Mouse (Mus musculus) kidney, adult 2 months (tissue): ENCODE results near the gene Cog2.

ENCODE experiments used
- CTCF ChIP-seq: fragments of 200-500 bp; conservative IDR thresholded peaks from 2 replicates; pipeline ENCODE4 v1.5.1; 2011; ENCODE audit warnings: low read depth, mild to moderate bottlenecking, control low read depth, low read length, moderate library complexity, mixed read lengths; ENCODE audit not compliant: insufficient read depth, insufficient read length
- POLR2A ChIP-seq: fragments of 200-500 bp; IDR thresholded peaks from one replicate; pipeline ENCODE4 v1.6.1; 2011; ENCODE audit warnings: low read depth, low read length, control low read depth

DNA sequence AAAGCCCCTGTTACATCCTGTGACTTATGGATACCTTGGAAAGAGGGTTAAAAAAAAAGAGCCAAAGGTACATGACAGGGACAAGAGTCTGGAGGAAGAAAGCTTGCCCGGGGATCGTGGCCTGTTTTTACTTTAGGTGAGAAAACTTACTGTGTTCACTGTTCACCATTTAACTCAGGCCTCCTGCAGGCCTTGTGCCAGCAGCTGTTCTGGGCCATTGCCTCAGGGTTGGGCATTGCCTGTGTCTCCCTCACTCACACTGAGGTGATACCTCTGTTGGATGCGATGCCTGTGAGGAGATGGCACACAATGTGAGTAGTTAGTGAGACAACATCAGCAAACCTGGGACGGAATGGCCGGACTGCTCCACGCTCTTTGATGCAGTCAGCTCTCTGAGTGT is 1.4 kb downstream of the Cog2 start:
- no peak for TF ChIP-seq POLR2A
- no peak for TF ChIP-seq CTCF
